Mouse (Mus musculus): ENCODE data around the gene Vasp.

- TF ChIP-seq MAX (IDR thresholded peaks at IDR 0.05; ENCODE audit: low read depth) (no peak), POLR2A (IDR thresholded peaks at IDR 0.05; ENCODE audit: insufficient read length, low read depth) (no peak), MYOG (IDR thresholded peaks at IDR 0.05; ENCODE audit: control insufficient read depth in 1 of 3, insufficient read depth in 1 of 3, insufficient read length in 2 of 3, low read depth in 2 of 3) (no peak), USF1 (IDR thresholded peaks at IDR 0.05; ENCODE audit: low read depth) (no peak), E2F4 (IDR thresholded peaks at IDR 0.05; ENCODE audit: insufficient read depth) (no peak), POLR2AphosphoS2 (IDR thresholded peaks at IDR 0.05; ENCODE audit: insufficient read length, low read depth) (no peak), MYOD1 (IDR thresholded peaks at IDR 0.05; ENCODE audit: control insufficient read depth in 1 of 3, insufficient read length in 2 of 3, low read depth in 2 of 3) (no peak), SRF (IDR thresholded peaks at IDR 0.05; ENCODE audit: control insufficient read depth, insufficient read length, low read depth) (no peak), CEBPB (IDR thresholded peaks at IDR 0.05; ENCODE audit: insufficient read depth, poor library complexity, severe bottlenecking) (no peak), TCF3 (IDR thresholded peaks at IDR 0.05; ENCODE audit: insufficient read length, low read depth) (no peak), REST (IDR thresholded peaks at IDR 0.05; ENCODE audit: insufficient read depth, insufficient read length) (no peak), TCF12 (IDR thresholded peaks at IDR 0.05; ENCODE audit: insufficient read depth, poor library complexity, severe bottlenecking) (no peak)
These were observed 31.6 kb downstream of the Vasp start for GRCm38 (mm10) chr7:19239986-19240385.

All from myocyte (in vitro differentiated cells).